Mouse (Mus musculus) heart, embryonic 16.5 days (tissue): ENCODE data around the gene Spef1. TPM values are rescaled to one million over a fixed set of nuclear protein-coding genes. Genes with fewer than 3 reads are reported as not detected.

Source experiments
- ATAC-seq: fragments of 200-750 bp; cut with Nextera tagmentation; replicated peaks from 2 replicates; pipeline ENCODE4 v1.8.0; 2017; ENCODE audit warnings: moderate number of reproducible peaks; ENCODE audit not compliant: insufficient read depth, low FRiP score; ENCODE audit errors: extremely low read depth
- H3K27ac ChIP-seq: fragments of 300-500 bp; sonication (generic); 2 replicates; pipeline ENCODE4 v1.5.1; 2014; ENCODE audit warnings: mild to moderate bottlenecking, low read length, control low read depth, moderate library complexity
- H3K27me3 ChIP-seq: fragments of 300-500 bp; sonication (generic); 2 replicates; pipeline ENCODE4 v1.6.1; 2014; ENCODE audit warnings: low read length, mixed read lengths; ENCODE audit not compliant: control insufficient read depth, insufficient read depth
- H3K36me3 ChIP-seq: fragments of 300-500 bp; sonication (generic); 2 replicates; pipeline ENCODE4 v1.6.1; 2014; ENCODE audit not compliant: control insufficient read depth, insufficient read depth
- H3K4me1 ChIP-seq: fragments of 300-500 bp; sonication (generic); 2 replicates; pipeline ENCODE4 v1.6.1; 2014; ENCODE audit warnings: low read length, mixed read lengths; ENCODE audit not compliant: control insufficient read depth, insufficient read depth
- H3K4me2 ChIP-seq: fragments of 300-500 bp; sonication (generic); 2 replicates; pipeline ENCODE4 v1.6.1; 2014; ENCODE audit warnings: low read depth, mild to moderate bottlenecking, control low read depth, low read length
- H3K4me3 ChIP-seq: fragments of 300-500 bp; sonication (generic); 2 replicates; pipeline ENCODE4 v1.5.1; 2014; ENCODE audit warnings: mild to moderate bottlenecking, control low read depth, low read length
- H3K9ac ChIP-seq: fragments of 300-500 bp; sonication (generic); 2 replicates; pipeline ENCODE4 v1.6.1; 2014; ENCODE audit warnings: low read length, control low read depth
- H3K9me3 ChIP-seq: fragments of 300-500 bp; sonication (generic); replicated peaks from 2 replicates; pipeline ENCODE4 v1.6.1; 2016; ENCODE audit warnings: low read length; ENCODE audit not compliant: control insufficient read depth
- WGBS: fragments of 180-500 bp; shearing (Covaris S2); extraction: QIAGEN DNeasy Blood & Tissue Kit; methylation state at CpG from one replicate; pipeline ENCODE4 v1.1.7; 2014; 5-methylcytosine and 5-hydroxymethylcytosine counted together
- polyA plus RNA-seq: library from polyadenylated mRNA; unstranded; fragments of >200 nt; fragmentation: Nextera tagmentation; extraction: Ambion mirVana; gene quantifications from 2 replicates; pipeline ENCODE4 v1.2.1, GENCODE M21; 2015

Gene Spef1
- polyA plus RNA-seq, 1 experiment from 2014 or later, result 2.0 TPM

DNA sequence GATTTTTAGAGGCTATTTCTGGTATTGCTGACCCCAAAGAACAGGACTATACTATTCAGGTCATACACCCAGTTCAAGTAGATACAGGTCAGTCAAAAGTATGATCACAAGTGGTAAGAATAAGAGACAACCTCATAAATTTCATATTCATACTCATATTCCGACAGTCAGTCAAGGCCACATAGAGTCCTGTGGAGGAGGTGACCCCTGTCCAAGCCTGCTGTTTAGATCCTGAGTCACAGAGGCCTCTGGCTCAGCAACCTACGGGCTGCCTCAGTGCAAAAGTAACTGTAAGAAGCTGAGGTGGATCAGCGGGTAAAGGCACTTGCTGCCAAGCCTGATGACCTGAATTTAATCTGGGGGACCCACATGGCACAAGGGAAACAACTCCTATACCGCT is 33.0 kb downstream of the Spef1 start:
- H3K27me3 ChIP-seq, result no peaks in the 10 kb centered on the region
- 86% methylated on average over 4 of the region's 4 CpGs for WGBS

DNA sequence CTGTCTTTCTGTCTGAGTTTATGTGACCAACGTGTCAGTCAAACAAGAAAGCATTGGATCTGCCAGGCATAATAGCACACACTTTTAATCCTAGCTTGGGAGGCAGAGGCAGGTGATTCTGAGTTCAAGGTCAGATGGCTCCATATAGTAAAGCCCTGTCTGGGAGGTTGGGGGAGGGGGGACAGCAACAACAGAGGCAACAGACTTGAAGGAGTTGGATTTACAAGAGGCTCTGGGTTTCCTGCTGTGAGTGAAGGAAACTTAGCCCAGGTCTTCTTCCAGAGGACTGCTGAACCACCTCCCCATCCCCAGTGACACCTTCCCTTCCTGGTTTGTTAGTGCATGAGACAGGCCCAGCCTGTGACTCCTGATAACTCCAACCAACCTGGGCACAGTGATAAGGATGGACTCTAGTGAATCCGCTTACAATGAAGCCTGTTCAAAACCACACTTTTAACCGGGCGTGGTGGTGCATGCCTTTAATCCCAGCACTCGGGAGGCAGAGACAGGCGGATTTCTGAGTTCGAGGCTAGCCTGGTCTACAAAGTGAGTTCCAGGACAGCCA is 34.8 kb downstream of the Spef1 start:
- ATAC-seq, result no peak
- no peak overlapping the region for H3K4me3 ChIP-seq
- H3K4me2 ChIP-seq, result no peak overlapping the region
- H3K27ac ChIP-seq, result no peak overlapping the region
- H3K9me3 ChIP-seq, result no peaks in the 10 kb centered on the region
- H3K4me1 ChIP-seq, result peaks cover 5% of the 10 kb centered on the region; the same call in 1 of the 2 replicates
- H3K27me3 ChIP-seq, result no peaks in the 10 kb centered on the region
- H3K9ac ChIP-seq, result no peak overlapping the region
- peaks cover 30% of the 10 kb centered on the region for H3K36me3 ChIP-seq
- 85% methylated on average over 7 of the region's 7 CpGs for WGBS

More for the DNA sequence above, 33.0 kb downstream of the Spef1 start:
- Histone ChIP-seq H3K27ac (no peak overlapping the region), H3K4me1 (peaks cover 8% of the 10 kb centered on the region), H3K36me3 (peaks cover 23% of the 10 kb centered on the region), H3K4me2 (no peak overlapping the region), H3K4me3 (no peak overlapping the region), H3K9me3 (no peaks in the 10 kb centered on the region), H3K9ac (no peak overlapping the region)
- ATAC-seq, result no peak

DNA sequence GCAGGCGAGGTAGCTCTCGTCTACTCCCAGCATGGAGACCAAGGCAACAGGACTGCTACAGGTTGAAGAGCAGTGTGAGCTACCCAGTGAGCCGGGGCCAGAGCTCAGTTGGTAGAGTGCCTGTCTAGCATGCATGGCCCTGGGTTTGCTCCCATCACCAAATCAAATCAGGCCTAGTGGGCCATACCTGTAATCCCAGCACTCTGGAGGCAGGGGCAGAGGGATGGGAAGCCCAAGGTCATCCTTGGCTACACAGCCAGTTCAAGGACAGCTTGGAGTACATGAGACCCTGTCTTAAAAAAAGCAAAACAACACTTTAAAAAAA is 37.9 kb downstream of the Spef1 start:
- Histone ChIP-seq H3K9me3 (no peaks in the 10 kb centered on the region), H3K4me2 (no peak overlapping the region), H3K36me3 (peaks cover 48% of the 10 kb centered on the region), H3K9ac (no peak overlapping the region), H3K4me3 (no peak overlapping the region), H3K27me3 (no peaks in the 10 kb centered on the region), H3K27ac (no peak overlapping the region), H3K4me1 (no peaks in the 10 kb centered on the region)
- ATAC-seq, result no peak
- WGBS, result 85% methylated on average over 3 of the region's 3 CpGs

GRCm38 (mm10) chr2:131148353-131149253 is 38.5 kb downstream of the Spef1 start:
- H3K36me3 ChIP-seq, result peaks cover 50% of the 10 kb centered on the region
- ATAC-seq, result no peak; the same call in 1 of the 2 replicates
- H3K4me1 ChIP-seq, result no peaks in the 10 kb centered on the region
- H3K27ac ChIP-seq, result no peak overlapping the region; the same call in 1 of the 2 replicates
- no peaks in the 10 kb centered on the region for H3K27me3 ChIP-seq
- no peak overlapping the region for H3K9ac ChIP-seq
- H3K4me3 ChIP-seq, result no peak overlapping the region
- 69% methylated on average over 8 of the region's 8 CpGs for WGBS
- no peaks in the 10 kb centered on the region for H3K9me3 ChIP-seq
- H3K4me2 ChIP-seq, result no peak overlapping the region

DNA sequence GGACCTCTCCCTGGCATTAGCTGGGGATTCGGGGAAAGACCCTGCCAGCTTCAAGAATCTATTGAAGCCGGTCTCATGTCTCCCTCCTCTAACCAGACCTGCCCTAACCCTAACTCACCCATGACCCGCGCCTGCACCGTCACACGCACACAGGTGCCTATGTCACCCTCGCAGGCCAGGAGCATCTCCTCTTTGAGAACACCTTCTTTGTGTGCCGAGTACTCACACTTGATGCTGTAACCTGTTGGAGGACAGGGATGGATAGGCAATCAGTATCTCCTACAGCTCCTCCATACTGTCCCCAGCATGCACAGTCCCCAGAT is 40.1 kb downstream of the Spef1 start:
- Histone ChIP-seq H3K4me2 (no peak overlapping the region), H3K27me3 (no peaks in the 10 kb centered on the region), H3K4me3 (no peak overlapping the region), H3K36me3 (peaks cover 51% of the 10 kb centered on the region), H3K4me1 (peaks cover 3% of the 10 kb centered on the region; the same call in 1 of the 2 replicates), H3K9ac (no peak overlapping the region), H3K9me3 (no peaks in the 10 kb centered on the region), H3K27ac (no peak overlapping the region)
- no peak for ATAC-seq
- WGBS, result 92% methylated on average over 8 of the region's 8 CpGs

DNA sequence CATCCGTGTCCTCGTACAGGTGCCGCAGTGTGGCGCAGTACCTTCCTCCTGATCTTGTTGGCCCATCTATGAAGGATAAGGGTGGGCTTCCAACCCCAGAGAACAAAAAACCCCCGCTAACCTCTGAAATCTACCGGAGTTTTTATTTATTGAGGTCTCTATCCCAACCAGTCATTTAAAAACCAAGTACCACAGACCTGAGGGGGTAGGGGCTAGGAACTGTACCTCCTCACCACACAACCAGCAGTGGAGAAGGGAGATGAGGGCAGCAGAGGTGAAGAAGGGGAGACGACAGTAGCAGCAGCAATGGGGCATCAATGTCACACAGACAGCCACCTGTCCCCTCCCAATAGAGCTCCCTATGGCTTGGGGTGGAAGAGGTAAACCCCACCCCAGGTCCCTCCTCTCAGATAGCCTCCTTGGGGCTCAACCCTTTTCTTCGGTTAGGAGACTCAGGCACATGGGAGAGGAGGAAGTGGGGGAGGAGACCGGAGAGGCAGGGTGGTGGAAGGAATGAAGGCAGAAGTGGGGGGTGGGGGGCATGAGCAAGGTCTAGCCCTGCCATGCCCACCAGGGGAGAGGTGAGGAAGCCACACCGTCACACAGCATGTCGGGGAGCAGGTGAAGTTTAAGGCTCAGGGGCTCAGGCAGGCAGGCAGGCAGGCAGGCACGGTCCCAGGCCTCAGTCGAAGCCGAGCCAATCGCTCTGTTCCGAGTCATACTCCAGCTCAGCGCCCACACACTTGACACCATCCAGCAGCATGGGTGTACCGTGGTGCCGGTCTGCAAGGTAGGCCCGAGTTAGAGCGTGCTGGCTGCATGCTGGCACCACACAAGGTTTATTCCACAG is 40.7 kb downstream of the Spef1 start:
- Histone ChIP-seq H3K9ac (no peak overlapping the region), H3K4me3 (no peak overlapping the region), H3K27ac (no peak overlapping the region), H3K36me3 (peaks cover 47% of the 10 kb centered on the region), H3K27me3 (no peaks in the 10 kb centered on the region), H3K9me3 (no peaks in the 10 kb centered on the region), H3K4me2 (no peak overlapping the region), H3K4me1 (peaks cover 3% of the 10 kb centered on the region; the same call in 1 of the 2 replicates)
- 80% methylated on average over 21 of the region's 21 CpGs for WGBS
- ATAC-seq, result no peak

- Histone ChIP-seq H3K9ac (no peak overlapping the region), H3K36me3 (peaks cover 42% of the 10 kb centered on the region), H3K4me3 (no peak overlapping the region), H3K9me3 (no peaks in the 10 kb centered on the region), H3K27me3 (no peaks in the 10 kb centered on the region), H3K27ac (no peak overlapping the region), H3K4me1 (peaks cover 7% of the 10 kb centered on the region), H3K4me2 (no peak overlapping the region)
- no peak for ATAC-seq
- 76% methylated on average over 2 of the region's 2 CpGs for WGBS
These were observed 41.5 kb downstream of the Spef1 start for GRCm38 (mm10) chr2:131145536-131145935.

GRCm38 (mm10) chr2:131145121-131145520 is 42.0 kb downstream of the Spef1 start:
- Histone ChIP-seq H3K27me3 (no peaks in the 10 kb centered on the region), H3K9me3 (no peaks in the 10 kb centered on the region), H3K4me3 (no peak overlapping the region), H3K9ac (no peak overlapping the region), H3K4me2 (no peak overlapping the region), H3K27ac (no peak overlapping the region), H3K4me1 (peaks cover 10% of the 10 kb centered on the region), H3K36me3 (peaks cover 42% of the 10 kb centered on the region)
- ATAC-seq, result no peak
- 53% methylated on average over 13 of the region's 13 CpGs for WGBS
